Mouse (Mus musculus): Measurements from ENCODE around the gene Glt8d2. TPM values are rescaled to one million over a fixed set of nuclear protein-coding genes. Genes with fewer than 3 reads are reported as not detected.
"Not testable (repeated sequence)": the region's sequence is repeated elsewhere in the genome, so short reads cannot be mapped to it uniquely, and the experiment has no call there.

The Glt8d2 gene
- total RNA-seq, 1 experiment from 2014 or later, result 0.93 TPM

GRCm38 (mm10) chr10:82652625-82653024, 37.8 kb downstream of the Glt8d2 start:
- ATAC-seq (ENCODE audit: extremely low read depth, insufficient number of reproducible peaks, low FRiP score, poor library complexity, severe bottlenecking), result no peak

- no peak for ATAC-seq (ENCODE audit: extremely low read depth, insufficient number of reproducible peaks, low FRiP score, poor library complexity, severe bottlenecking)
Observed at GRCm38 (mm10) chr10:82651221-82651620, 39.2 kb downstream of the Glt8d2 start.

- ATAC-seq (ENCODE audit: extremely low read depth, insufficient number of reproducible peaks, low FRiP score, poor library complexity, severe bottlenecking), result peak; percentile 77
Observed at GRCm38 (mm10) chr10:82647205-82647811, 43.1 kb downstream of the Glt8d2 start.

- ATAC-seq (ENCODE audit: extremely low read depth, insufficient number of reproducible peaks, low FRiP score, poor library complexity, severe bottlenecking), result no peak
Observed at GRCm38 (mm10) chr10:82646083-82646482, 44.4 kb downstream of the Glt8d2 start.

- ATAC-seq (ENCODE audit: extremely low read depth, insufficient number of reproducible peaks, low FRiP score, poor library complexity, severe bottlenecking), result no peak
Observed at GRCm38 (mm10) chr10:82641481-82641880, 49.0 kb downstream of the Glt8d2 start.

- ATAC-seq (ENCODE audit: extremely low read depth, insufficient number of reproducible peaks, low FRiP score, poor library complexity, severe bottlenecking), result no peak
Observed at GRCm38 (mm10) chr10:82639032-82639698, 51.3 kb downstream of the Glt8d2 start.

- ATAC-seq (ENCODE audit: extremely low read depth, insufficient number of reproducible peaks, low FRiP score, poor library complexity, severe bottlenecking), result no peak
Observed at GRCm38 (mm10) chr10:82636321-82636720, 54.1 kb downstream of the Glt8d2 start.

GRCm38 (mm10) chr10:82634348-82634747, 56.1 kb downstream of the Glt8d2 start:
- ATAC-seq (ENCODE audit: extremely low read depth, insufficient number of reproducible peaks, low FRiP score, poor library complexity, severe bottlenecking), result no peak

- ATAC-seq (ENCODE audit: extremely low read depth, insufficient number of reproducible peaks, low FRiP score, poor library complexity, severe bottlenecking), result no peak
Observed at GRCm38 (mm10) chr10:82632496-82633280, 57.8 kb downstream of the Glt8d2 start.

GRCm38 (mm10) chr10:82631133-82631532, 59.3 kb downstream of the Glt8d2 start:
- no peak for ATAC-seq (ENCODE audit: extremely low read depth, insufficient number of reproducible peaks, low FRiP score, poor library complexity, severe bottlenecking)

GRCm38 (mm10) chr10:82630497-82630896, 60.0 kb downstream of the Glt8d2 start:
- no peak for ATAC-seq (ENCODE audit: extremely low read depth, insufficient number of reproducible peaks, low FRiP score, poor library complexity, severe bottlenecking)

GRCm38 (mm10) chr10:82629586-82630255, 60.7 kb downstream of the Glt8d2 start, which contains the start of gene Tdg:
Gene Tdg, plus strand, starts transcription at chr10:82629828.
- peak; percentile 92 for ATAC-seq (ENCODE audit: extremely low read depth, insufficient number of reproducible peaks, low FRiP score, poor library complexity, severe bottlenecking)

- ATAC-seq (ENCODE audit: extremely low read depth, insufficient number of reproducible peaks, low FRiP score, poor library complexity, severe bottlenecking), result peak; percentile 26
Observed at GRCm38 (mm10) chr10:82629111-82629585, 61.3 kb downstream of the Glt8d2 start.

- ATAC-seq (ENCODE audit: extremely low read depth, insufficient number of reproducible peaks, low FRiP score, poor library complexity, severe bottlenecking), result not testable (repeated sequence)
Observed at GRCm38 (mm10) chr10:82623553-82623932, 66.9 kb downstream of the Glt8d2 start.

- ATAC-seq (ENCODE audit: extremely low read depth, insufficient number of reproducible peaks, low FRiP score, poor library complexity, severe bottlenecking), result peak; percentile 85
Observed at GRCm38 (mm10) chr10:82622671-82623552, 67.5 kb downstream of the Glt8d2 start, which contains the start of gene 1190007I07Rik. Gene 1190007I07Rik, minus strand, starts transcription at chr10:82623228.

- ATAC-seq (ENCODE audit: extremely low read depth, insufficient number of reproducible peaks, low FRiP score, poor library complexity, severe bottlenecking), result no peak
Observed at GRCm38 (mm10) chr10:82622235-82622634, 68.2 kb downstream of the Glt8d2 start.
